Mouse (Mus musculus): ENCODE measurements around the gene Rpp21.

The Rpp21 gene

DNA sequence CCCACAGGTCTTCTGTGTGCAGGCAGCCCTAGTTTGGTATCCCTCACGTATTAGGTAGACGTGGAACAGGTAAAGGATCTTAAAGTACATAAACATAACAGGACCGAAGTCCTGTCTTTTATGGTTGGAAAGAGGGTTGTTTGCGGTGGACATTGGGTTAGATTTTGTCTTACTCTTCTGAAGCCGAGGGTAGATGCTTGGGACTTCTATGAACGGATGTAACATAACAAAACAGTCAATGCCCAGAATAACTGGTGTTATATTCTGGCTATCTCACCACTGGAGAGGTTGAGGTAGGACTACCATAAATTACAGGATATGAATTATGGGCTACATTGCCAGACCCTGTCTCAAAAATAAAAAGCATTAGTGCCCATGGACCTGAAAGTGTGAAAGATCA lies at the start of gene Rpp21:
TSS of gene Rpp21 (minus strand) at position 101 of the 400 bp plus-strand sequence.
- DNase-seq (ENCODE audit: low read depth in 2 of 2, low spot score in 2 of 2) = no peak

GRCm38 (mm10) chr17:36286390-36286789 lies 28.5 kb upstream of the Rpp21 start, which contains the start of gene H2-M10.2:
TSS of gene H2-M10.2 (minus strand) at chr17:36286490.
- DNase-seq (ENCODE audit: low read depth in 2 of 2, low spot score in 2 of 2) = no peak

DNA sequence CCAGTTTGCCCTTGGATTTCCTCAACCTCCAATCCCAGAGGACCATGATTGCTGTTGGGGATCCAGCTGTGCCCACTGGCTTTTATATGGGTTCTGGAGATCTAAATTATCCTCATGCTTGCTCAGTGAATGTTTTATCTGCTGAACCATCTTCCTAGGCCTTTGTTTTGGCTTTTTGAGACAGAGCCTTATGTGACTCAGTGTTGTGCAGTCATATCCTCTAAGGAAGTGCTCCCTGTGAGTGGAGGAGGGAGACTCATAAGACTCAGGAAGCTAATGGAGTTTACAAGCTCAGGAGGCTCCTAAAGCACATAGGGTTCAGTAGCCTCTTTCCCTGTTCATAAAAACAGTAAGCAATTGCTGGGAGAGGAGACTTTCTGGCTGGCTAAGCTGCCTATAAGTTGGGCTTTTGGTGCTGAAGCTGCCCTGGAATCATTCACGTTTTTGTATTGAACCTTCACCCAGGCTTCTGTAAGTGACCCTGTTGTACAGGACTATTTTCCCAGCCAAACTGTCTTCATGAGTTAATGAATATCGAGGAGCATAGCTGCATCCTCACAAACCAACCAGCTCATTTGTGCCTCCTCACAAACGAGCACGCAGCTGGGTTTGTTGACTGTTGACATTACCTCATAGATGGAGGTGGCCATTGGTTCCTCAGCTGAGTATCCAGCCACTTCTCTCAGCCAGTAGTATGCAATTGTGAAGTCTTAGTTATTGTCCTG lies 23.8 kb upstream of the Rpp21 start:
- DNase-seq (ENCODE audit: low read depth in 2 of 2, low spot score in 2 of 2) = no peak

GRCm38 (mm10) chr17:36274776-36275175 lies 16.9 kb upstream of the Rpp21 start:
- DNase-seq (ENCODE audit: low read depth in 2 of 2, low spot score in 2 of 2) = no peak

GRCm38 (mm10) chr17:36273796-36274195 lies 15.9 kb upstream of the Rpp21 start:
- DNase-seq (ENCODE audit: low read depth in 2 of 2, low spot score in 2 of 2) = no peak

DNA sequence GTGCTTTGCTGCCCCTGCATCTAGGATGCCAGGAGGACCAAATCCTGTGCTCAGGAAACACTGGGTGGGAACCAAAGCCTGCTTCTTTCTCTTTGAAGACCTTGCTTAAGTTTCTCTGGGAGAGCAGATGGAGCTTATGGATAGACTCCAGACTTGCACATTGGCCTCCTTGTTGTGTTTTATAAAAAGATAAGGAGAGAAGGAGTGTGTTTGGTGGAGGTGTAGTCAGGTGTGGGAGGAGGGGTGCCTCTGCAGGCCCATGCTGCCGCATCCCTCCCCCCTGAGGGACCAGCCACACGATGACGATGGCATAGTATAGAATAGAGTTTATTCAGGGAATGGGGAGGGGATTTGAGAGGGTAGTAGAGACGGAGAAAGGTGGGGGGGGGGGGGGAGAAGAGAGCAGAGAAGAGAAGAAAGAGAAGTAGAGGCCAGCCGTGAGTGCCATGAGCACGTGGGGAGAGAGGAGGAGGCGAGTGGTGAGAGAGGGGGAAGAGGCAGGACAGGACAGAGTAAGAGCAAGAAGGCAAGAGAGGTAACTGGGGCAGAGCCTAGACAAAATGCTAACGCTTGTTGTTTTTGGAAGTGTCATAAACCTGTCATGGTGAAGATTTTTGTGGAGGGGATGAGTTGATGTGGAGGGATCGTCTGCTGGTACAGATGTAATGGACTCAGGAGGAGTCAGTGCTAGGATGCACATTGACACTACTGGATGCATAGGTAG lies 14.9 kb upstream of the Rpp21 start:
- no peak for DNase-seq (ENCODE audit: low read depth in 2 of 2, low spot score in 2 of 2)

- peak; percentile 81 to 88 for DNase-seq (ENCODE audit: low read depth in 2 of 2, low spot score in 2 of 2)
These were observed 13.9 kb upstream of the Rpp21 start, which contains the start of gene Trim39 for GRCm38 (mm10) chr17:36271586-36272256. TSS of gene Trim39 (minus strand) at chr17:36272247.

DNA sequence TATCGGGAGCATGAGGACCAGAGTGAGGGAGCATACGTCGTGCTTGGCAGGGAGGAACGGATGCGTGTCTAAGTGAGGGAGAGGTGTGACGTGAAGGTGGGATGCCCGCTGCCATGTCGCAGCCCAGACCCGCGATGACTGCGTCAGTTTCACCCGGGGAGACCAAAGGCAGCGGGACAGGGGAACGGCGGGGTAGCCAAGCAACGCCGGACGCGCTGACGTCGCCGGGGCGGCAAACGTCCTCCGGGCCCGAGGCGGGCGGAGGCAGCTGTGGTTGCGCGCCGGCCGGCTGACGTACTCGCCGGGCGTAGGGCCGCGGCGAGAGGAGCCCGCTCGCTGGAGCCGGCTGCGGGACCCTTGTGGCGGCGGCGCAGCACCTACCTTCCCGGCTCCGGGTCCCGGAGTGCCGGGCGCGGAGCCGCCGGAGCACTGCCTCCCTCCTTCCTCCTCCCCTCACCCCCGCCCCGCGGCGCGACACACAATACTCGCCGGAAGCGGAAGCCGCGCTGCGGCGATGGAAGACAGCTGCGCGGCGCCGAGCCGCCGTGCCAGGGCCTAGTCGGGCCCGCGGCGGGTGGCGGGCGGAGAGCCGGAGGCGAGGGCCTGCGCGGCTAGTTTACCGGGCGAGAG lies 13.2 kb upstream of the Rpp21 start:
- DNase-seq (ENCODE audit: low read depth in 2 of 2, low spot score in 2 of 2) = peak; percentile 85 to 90

GRCm38 (mm10) chr17:36265834-36266233 lies 8.0 kb upstream of the Rpp21 start:
- peak; percentile 59 to 83 for DNase-seq (ENCODE audit: low read depth in 2 of 2, low spot score in 2 of 2)

- no peak for DNase-seq (ENCODE audit: low read depth in 2 of 2, low spot score in 2 of 2)
These were observed 6.5 kb upstream of the Rpp21 start for GRCm38 (mm10) chr17:36264273-36264925.

- no peak for DNase-seq (ENCODE audit: low read depth in 2 of 2, low spot score in 2 of 2)
These were observed 3.8 kb upstream of the Rpp21 start for GRCm38 (mm10) chr17:36261511-36262166.

DNA sequence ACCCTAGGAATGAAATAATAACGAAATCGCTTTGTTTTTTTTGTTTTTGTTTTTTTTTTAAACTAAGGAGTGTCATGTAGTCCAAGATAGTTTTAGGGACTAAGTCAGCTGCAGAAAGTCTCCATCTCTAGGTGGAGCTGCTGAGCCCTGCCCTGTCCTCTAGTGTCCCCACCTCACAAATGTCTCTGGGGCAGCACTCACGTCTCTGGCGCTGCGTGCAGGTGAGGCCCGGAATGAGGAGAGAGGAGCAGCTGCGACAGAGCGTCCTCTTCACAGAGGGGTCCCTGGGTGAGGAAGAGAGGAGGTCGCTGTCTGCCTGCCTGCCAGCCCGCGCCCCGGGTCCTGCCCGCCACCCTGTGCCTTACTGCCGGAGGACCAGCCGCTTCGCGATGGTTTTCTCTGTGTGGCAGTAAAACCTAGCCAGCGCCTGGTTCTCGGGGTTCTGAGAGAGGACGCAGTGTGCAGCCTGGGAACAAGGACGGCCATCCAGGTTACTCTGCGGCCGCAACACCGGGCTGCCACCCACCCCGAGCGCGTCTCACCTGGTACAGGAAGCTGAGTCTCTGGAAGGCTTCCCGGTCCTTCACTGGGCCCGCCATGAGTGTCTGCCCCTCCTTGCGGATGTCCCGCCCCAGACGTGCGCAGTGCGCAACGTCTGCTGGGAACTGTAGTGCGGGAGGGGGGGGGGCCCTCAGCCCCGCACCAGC lies 475 bp downstream of the Rpp21 start:
- peak; percentile 53 to 72 for DNase-seq (ENCODE audit: low read depth in 2 of 2, low spot score in 2 of 2)

- no peak for DNase-seq (ENCODE audit: low read depth in 2 of 2, low spot score in 2 of 2)
These were observed 4.7 kb downstream of the Rpp21 start for GRCm38 (mm10) chr17:36253087-36253600.

DNA sequence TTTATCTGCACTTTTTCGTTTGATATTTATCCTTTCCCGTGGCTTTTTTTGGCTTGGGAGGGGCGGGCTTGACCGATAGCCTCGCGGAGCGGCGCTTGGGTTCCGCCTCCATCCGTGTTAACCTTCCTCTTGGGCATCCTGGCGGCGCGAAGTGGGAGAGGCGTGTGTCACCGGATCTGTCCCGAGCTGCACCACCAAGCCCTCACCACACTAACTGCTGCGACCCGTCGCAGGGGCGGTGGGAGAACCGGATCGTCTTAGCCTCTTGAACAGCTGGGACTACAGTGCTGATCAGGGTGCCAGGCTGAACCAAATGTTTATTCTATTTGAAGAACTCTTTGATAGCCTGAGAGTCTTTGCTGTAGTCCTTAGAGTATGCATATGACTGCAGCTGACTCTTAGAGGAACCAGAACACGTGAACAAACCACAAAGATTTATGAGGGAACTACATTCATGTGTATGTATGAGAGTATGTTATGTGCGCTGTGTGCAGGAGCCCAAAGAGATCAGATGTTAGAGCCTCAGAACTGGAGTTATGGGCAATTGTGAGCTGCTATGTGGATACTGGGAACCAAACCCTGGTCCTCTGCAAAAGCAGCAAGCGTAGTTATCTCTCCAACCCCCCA lies 5.5 kb downstream of the Rpp21 start:
- DNase-seq (ENCODE audit: low read depth in 2 of 2, low spot score in 2 of 2) = peak in 1 of 2 experiments; percentile 40

DNA sequence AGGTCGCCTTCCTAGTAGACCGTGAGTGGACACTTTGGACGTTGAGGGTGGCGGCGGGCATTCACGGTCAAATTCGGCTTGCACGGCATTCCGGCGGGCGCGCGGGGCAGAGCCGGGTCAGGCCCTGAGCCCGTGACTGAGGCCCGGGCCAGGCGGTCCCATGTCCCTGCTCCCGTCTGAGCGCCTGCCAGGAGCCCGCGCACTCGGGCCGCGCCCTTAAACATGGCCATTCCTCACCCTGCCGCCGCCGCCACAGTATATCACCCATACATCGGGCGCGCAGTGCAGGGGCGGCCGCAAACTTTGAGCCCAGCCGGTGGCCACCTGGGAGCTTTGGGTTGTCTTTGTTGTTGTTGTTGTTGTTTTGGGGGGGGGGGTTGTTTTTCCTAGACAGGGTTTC lies 9.0 kb downstream of the Rpp21 start:
- DNase-seq (ENCODE audit: low read depth in 2 of 2, low spot score in 2 of 2) = no peak

GRCm38 (mm10) chr17:36245741-36246140 lies 12.1 kb downstream of the Rpp21 start:
- DNase-seq (ENCODE audit: low read depth in 2 of 2, low spot score in 2 of 2) = no peak

- no peak for DNase-seq (ENCODE audit: low read depth in 2 of 2, low spot score in 2 of 2)
These were observed 13.8 kb downstream of the Rpp21 start for GRCm38 (mm10) chr17:36244031-36244430.

DNA sequence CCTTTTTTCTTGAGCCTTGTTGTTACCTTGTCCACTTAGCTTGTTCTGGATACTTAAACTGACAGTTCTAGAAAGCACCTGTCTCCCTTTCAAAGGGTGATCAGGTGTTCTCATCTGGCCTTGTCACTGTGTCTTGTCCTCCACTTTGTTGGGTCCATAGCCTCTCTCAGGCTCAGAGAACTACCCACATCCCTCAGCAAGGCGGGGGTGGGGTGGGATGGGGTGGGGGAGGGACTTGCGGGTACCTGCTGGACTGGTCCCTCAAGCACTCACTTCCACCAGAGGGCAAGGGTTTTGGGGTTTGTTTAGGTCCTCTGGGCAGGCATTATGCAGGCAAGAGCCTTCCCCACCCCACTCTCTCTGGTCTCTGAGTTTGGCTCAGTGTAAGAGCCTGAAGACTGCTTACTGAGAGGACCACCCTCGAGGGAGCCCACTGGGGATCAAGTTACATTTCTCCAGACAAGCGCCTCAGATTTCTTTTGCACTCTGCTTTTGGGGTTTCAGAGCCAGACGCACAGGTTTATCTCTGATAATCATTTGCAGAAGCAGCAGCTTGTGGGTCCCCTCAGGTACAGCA lies 17.1 kb downstream of the Rpp21 start:
- no peak for DNase-seq (ENCODE audit: low read depth in 2 of 2, low spot score in 2 of 2)

Data from CD8-positive naive resting alpha-beta T cell, adult 2 months (primary cell).